29 mouse cellular contexts compared by ENCODE assay signal in genomic region chr15:26712271-26712670, GRCm38 (mm10).
DNase-seq lines count a peak whose midpoint lies in the region; ATAC-seq and TF ChIP-seq lines count a peak whose summit lies in the region.
"Had no signal": no experiment of that assay in that cellular context is flagged by ENCODE, and none has a peak within 500 bp of the region (broad histone marks: within the 10 kb centered on the region; RNA-seq: fewer than 3 reads in every experiment).

No protein-coding gene starts in this region.

- no peak overlapping the region for H3K4me2 ChIP-seq in stomach, postnatal 0 days (replicated peaks; ENCODE audit: low read depth)
- H3K4me2 ChIP-seq: heart, embryonic 15.5 days; hindbrain, embryonic 12.5 days; midbrain, embryonic 12.5 days had no signal

- no peaks in the 10 kb centered on the region for H3K4me1 ChIP-seq in stomach, postnatal 0 days (replicated peaks; ENCODE audit: control insufficient read depth, insufficient read depth)
- H3K4me1 ChIP-seq: hindbrain, embryonic 12.5 days; megakaryocyte, embryonic 14.5 days; midbrain, embryonic 12.5 days had no signal

- no peak overlapping the region for H3K9ac ChIP-seq in stomach, postnatal 0 days (ENCODE audit: low read length)
- H3K9ac ChIP-seq: heart, embryonic 15.5 days; hindbrain, embryonic 12.5 days; liver, embryonic 14.5 days; midbrain, embryonic 12.5 days had no signal

- no peaks in the 10 kb centered on the region for H3K27me3 ChIP-seq in stomach, postnatal 0 days (ENCODE audit: control insufficient read depth, insufficient read depth, low read length)
- H3K27me3 ChIP-seq: heart, embryonic 15.5 days; hindbrain, embryonic 12.5 days; megakaryocyte, embryonic 14.5 days; midbrain, embryonic 12.5 days had no signal

- peak; percentile 36 for DNase-seq in adrenal gland, postnatal 14 days
- no peak for DNase-seq in adrenal gland, adult 18-20 months (ENCODE audit: low spot score in 2 of 2)
- DNase-seq in layer of hippocampus, adult 2 months (ENCODE audit: low spot score in 2 of 2), result no peak
- DNase-seq in layer of hippocampus, adult 9-10 months (ENCODE audit: low spot score), result no peak
- DNase-seq in MN1 (ENCODE audit: low spot score), result peak; percentile 87
- DNase-seq in adrenal gland, postnatal 36 days, result peak; percentile 32 to 41
- no peak for DNase-seq in stomach, postnatal 0 days (ENCODE audit: low spot score)
- DNase-seq in left cerebral cortex, adult 8-10 months (ENCODE audit: low spot score in 2 of 2), result no peak
- DNase-seq: cerebellum, adult 18-20 months; cerebellum, postnatal 10 days; gastrocnemius, postnatal 14 days; kidney, adult 8-10 months; kidney, postnatal 4 days; layer of hippocampus, adult 9-11 months; liver; lung, adult 2 months; lung, postnatal 36 days; right cerebral cortex, adult 18-20 months; thymus, postnatal 4 days had no signal

- no peak overlapping the region for H3K4me3 ChIP-seq in layer of hippocampus, adult 2 months
- no peak overlapping the region for H3K4me3 ChIP-seq in stomach, postnatal 0 days (ENCODE audit: low read depth, low read length)
- H3K4me3 ChIP-seq: heart, embryonic 10.5 days; heart, embryonic 15.5 days; hindbrain, embryonic 12.5 days; megakaryocyte, embryonic 14.5 days; midbrain, embryonic 12.5 days had no signal

- no peak for TF ChIP-seq CTCF in layer of hippocampus, adult 2 months (conservative IDR thresholded peaks at IDR 0.05)
- TF ChIP-seq CTCF in stomach, postnatal 0 days (IDR thresholded peaks at IDR 0.05; ENCODE audit: low read depth), result no peak

- ATAC-seq in stomach, postnatal 0 days (ENCODE audit: low FRiP score, low TSS enrichment), result no peak
- ATAC-seq: activated CD4-positive, CD25-positive, alpha-beta regulatory T cell, adult 4 months; CD4-positive, CD25-positive, alpha-beta regulatory T cell, adult 4 months; intestine, embryonic 16.5 days had no signal

- H3K36me3 ChIP-seq in stomach, postnatal 0 days (ENCODE audit: control insufficient read depth, insufficient read depth, low read length), result no peaks in the 10 kb centered on the region
- H3K36me3 ChIP-seq: heart, embryonic 10.5 days; heart, embryonic 15.5 days; hindbrain, embryonic 12.5 days; midbrain, embryonic 12.5 days had no signal

- peak overlapping the region; percentile 19 for H3K27ac ChIP-seq in layer of hippocampus, adult 2 months
- no peak overlapping the region for H3K27ac ChIP-seq in stomach, postnatal 0 days (replicated peaks)
- H3K27ac ChIP-seq: heart, embryonic 10.5 days; heart, embryonic 15.5 days; hindbrain, embryonic 12.5 days; kidney, postnatal 0 days; liver, embryonic 14.5 days; midbrain, embryonic 12.5 days had no signal

- no peak for TF ChIP-seq EP300 in stomach, postnatal 0 days (optimal IDR thresholded peaks at IDR 0.05)

- WGBS in stomach, postnatal 0 days, result 72% methylated on average over 7 of the region's 7 CpGs

- H3K9me3 ChIP-seq in stomach, postnatal 0 days (ENCODE audit: control insufficient read depth, low read length), result no peaks in the 10 kb centered on the region
- H3K9me3 ChIP-seq: heart, embryonic 10.5 days; heart, embryonic 15.5 days; hindbrain, embryonic 12.5 days; megakaryocyte, embryonic 14.5 days; midbrain, embryonic 12.5 days had no signal

Comparison
In these comparisons a context has a peak if more than half of its experiments do, and no peak if none do; other contexts are left out.
1. DNase-seq: peak in adrenal gland, postnatal 14 days (single experiment), MN1 (single experiment) and adrenal gland, postnatal 36 days (2 of 2); none in adrenal gland, adult 18-20 months (0 of 2), layer of hippocampus, adult 2 months (0 of 2), layer of hippocampus, adult 9-10 months (single experiment), stomach, postnatal 0 days (single experiment) and left cerebral cortex, adult 8-10 months (0 of 2).